In genomic region chr14:19760721-19761120, GRCm38 (mm10) we compare ENCODE assay signal across 16 mouse cellular contexts. TPM values are rescaled to one million over a fixed set of nuclear protein-coding genes. Genes with fewer than 3 reads are reported as not detected.
A peak's percentile ranks its signal among the peaks of the same experiment; 100 is the strongest.
DNase-seq lines count a peak whose midpoint lies in the region; ATAC-seq and TF ChIP-seq lines count a peak whose summit lies in the region.
"Had no signal": no experiment of that assay in that cellular context is flagged by ENCODE, and none has a peak within 500 bp of the region (broad histone marks: within the 10 kb centered on the region; RNA-seq: fewer than 3 reads in every experiment).

No protein-coding gene starts in this region.

- DNase-seq in embryo, embryonic 10 days (ENCODE audit: low spot score), result peak; percentile 45
- no peak for DNase-seq in embryo, embryonic 11 days
- DNase-seq in liver, result peak; percentile 28
- DNase-seq in liver, embryonic 11.5 days (ENCODE audit: low spot score), result no peak
- peak; percentile 46 to 60 for DNase-seq in heart, adult 2 months
- peak; percentile 71 to 75 for DNase-seq in heart, postnatal 10 days
- no peak for DNase-seq in gastrocnemius, postnatal 4 days (ENCODE audit: low spot score in 2 of 2)
- no peak for DNase-seq in left cerebral cortex, adult 9 months (ENCODE audit: low spot score in 2 of 2)
- DNase-seq: adrenal gland, postnatal 14 days; cerebellum, adult 2 months; gastrocnemius, postnatal 14 days; kidney, adult 18-20 months; liver, embryonic 13.5 days; lung, postnatal 10 days; thymus, adult 18-20 months had no signal

- H3K9ac ChIP-seq in liver, embryonic 11.5 days (ENCODE audit: low read depth, low read length), result no peak overlapping the region
- no peak overlapping the region for H3K9ac ChIP-seq in heart, adult 2 months (ENCODE audit: low read depth, low read length)
- H3K9ac ChIP-seq: hindbrain, embryonic 15.5 days; liver, embryonic 13.5 days had no signal

- WGBS in liver, embryonic 11.5 days, result 54% methylated on average over 7 of the region's 7 CpGs
- 46% methylated on average over 7 of the region's 7 CpGs for WGBS in heart, adult 2 months

- no peaks in the 10 kb centered on the region for H3K27me3 ChIP-seq in liver, embryonic 11.5 days (replicated peaks; ENCODE audit: control insufficient read depth, insufficient read depth, low read length)
- H3K27me3 ChIP-seq in heart, adult 2 months (ENCODE audit: control insufficient read depth, insufficient read depth, low read length), result no peaks in the 10 kb centered on the region
- H3K27me3 ChIP-seq: hindbrain, embryonic 15.5 days; liver, embryonic 13.5 days had no signal

- H3K36me3 ChIP-seq in liver, embryonic 11.5 days (ENCODE audit: control insufficient read depth, insufficient read depth, low read length), result no peaks in the 10 kb centered on the region; the same call in 1 of the 2 replicates
- peaks cover 2% of the 10 kb centered on the region; the same call in 1 of the 2 replicates for H3K36me3 ChIP-seq in heart, adult 2 months (ENCODE audit: control insufficient read depth, insufficient read depth, low read length)
- H3K36me3 ChIP-seq: hindbrain, embryonic 15.5 days had no signal

- intact Hi-C loops in heart, adult 2 months (cut with DNase I), result no loop called here
- intact Hi-C loops in heart, postnatal 10 days (cut with DNase I), result no loop called here

- TF ChIP-seq CTCF in heart, adult 2 months (IDR thresholded peaks at IDR 0.05), result no peak

- no peak overlapping the region for H3K27ac ChIP-seq in liver, embryonic 11.5 days (ENCODE audit: low read depth, low read length)
- peak overlapping the region; percentile 54 for H3K27ac ChIP-seq in heart, adult 2 months
- H3K27ac ChIP-seq: hindbrain, embryonic 15.5 days; liver, embryonic 13.5 days had no signal

- no peak overlapping the region for H3K4me3 ChIP-seq in liver, embryonic 11.5 days (ENCODE audit: low read depth, low read length)
- H3K4me3 ChIP-seq in heart, adult 2 months, result no peak overlapping the region
- H3K4me3 ChIP-seq: hindbrain, embryonic 15.5 days; liver, embryonic 13.5 days had no signal

- H3K4me1 ChIP-seq in liver, embryonic 11.5 days (replicated peaks; ENCODE audit: control insufficient read depth, insufficient read depth, low read length), result peaks cover 37% of the 10 kb centered on the region
- peaks cover 9% of the 10 kb centered on the region for H3K4me1 ChIP-seq in heart, adult 2 months (ENCODE audit: control insufficient read depth, insufficient read depth, low read length)

- H3K79me2 ChIP-seq in heart, adult 2 months (replicated peaks; ENCODE audit: control insufficient read depth, insufficient read depth, low read length), result no peaks in the 10 kb centered on the region; the same call in 1 of the 2 replicates

- no peak for TF ChIP-seq EP300 in heart, adult 2 months (IDR thresholded peaks at IDR 0.05; ENCODE audit: insufficient read depth, low read depth, low read length)

- H3K4me2 ChIP-seq in liver, embryonic 11.5 days, result no peak overlapping the region
- H3K4me2 ChIP-seq: hindbrain, embryonic 15.5 days; liver, embryonic 13.5 days had no signal

- no peak for TF ChIP-seq POLR2A in heart, adult 2 months (IDR thresholded peaks at IDR 0.05; ENCODE audit: insufficient read depth, low read depth, low read length)

- no peak for ATAC-seq in liver, embryonic 11.5 days (replicated peaks; ENCODE audit: low FRiP score)

- H3K9me3 ChIP-seq in liver, embryonic 11.5 days (ENCODE audit: control insufficient read depth, low read length), result no peaks in the 10 kb centered on the region
- H3K9me3 ChIP-seq: hindbrain, embryonic 15.5 days; liver, embryonic 13.5 days had no signal

RNA-seq across cellular contexts. Expression of gene Nid2, which starts 9.7 kb away (rescaled TPM):
- polyA plus RNA-seq in liver, embryonic 11.5 days (2014; fragmentation: Nextera tagmentation; extraction: Ambion mirVana), result 44.1 and 45.2 TPM in 2 replicates
- total RNA-seq in heart, adult 2 months (2021), result 10 to 100 TPM; 21.2 to 21.6 TPM
- polyA plus RNA-seq in heart, adult 2 months (2012; rRNA removed), result 12.1 and 14.3 TPM in 2 replicates
- total RNA-seq in heart, postnatal 10 days (2021), result 100 to 1,000 TPM; 109 to 116 TPM
- total RNA-seq in gastrocnemius, postnatal 4 days (2021), result 100 to 1,000 TPM; 148 to 156 TPM

Comparison
In these comparisons a context has a peak if more than half of its experiments do, and no peak if none do; other contexts are left out.
1. DNase-seq: peak in embryo, embryonic 10 days (single experiment), liver (single experiment), heart, adult 2 months (2 of 2) and heart, postnatal 10 days (2 of 2); none in embryo, embryonic 11 days (single experiment), liver, embryonic 11.5 days (single experiment), gastrocnemius, postnatal 4 days (0 of 2) and left cerebral cortex, adult 9 months (0 of 2).
2. RNA of gene Nid2, which starts 9.7 kb away (total RNA-seq): 148 to 156 TPM in gastrocnemius, postnatal 4 days and 109 to 116 TPM in heart, postnatal 10 days; 21.2 to 21.6 TPM in heart, adult 2 months; every median in the first group is over 4 times any median in the second.